Mouse (Mus musculus) hindbrain, postnatal 0 days (tissue): ENCODE measurements around the gene Map4. TPM values are rescaled to one million over a fixed set of nuclear protein-coding genes. Genes with fewer than 3 reads are reported as not detected.

Experiments
- ATAC-seq: fragments of 200-750 bp; cut with Nextera tagmentation; 2 replicates; pipeline ENCODE4 v1.8.0; 2017; ENCODE audit warnings: mild to moderate bottlenecking, moderate TSS enrichment, moderate library complexity
- DNase-seq: peaks from one replicate; pipeline ENCODE4 v3.0.0-alpha.2; 2015; ENCODE audit warnings: low spot score
- H3K27ac ChIP-seq: fragments of 300-500 bp; sonication (generic); 2 replicates; pipeline ENCODE4 v1.5.1; 2014; ENCODE audit warnings: mild to moderate bottlenecking
- H3K27me3 ChIP-seq: fragments of 300-500 bp; sonication (generic); 2 replicates; pipeline ENCODE4 v1.6.1; 2014; ENCODE audit warnings: low read length, mixed read lengths; ENCODE audit not compliant: insufficient read depth
- H3K36me3 ChIP-seq: fragments of 300-500 bp; sonication (generic); 2 replicates; pipeline ENCODE4 v1.6.1; 2014; ENCODE audit warnings: low read length, mixed read lengths; ENCODE audit not compliant: insufficient read depth
- H3K4me1 ChIP-seq: fragments of 300-500 bp; sonication (generic); 2 replicates; pipeline ENCODE4 v1.6.1; 2014; ENCODE audit warnings: antibody characterized with exemption, low read length, mixed read lengths; ENCODE audit not compliant: insufficient read depth
- H3K4me2 ChIP-seq: fragments of 300-500 bp; sonication (generic); 2 replicates; pipeline ENCODE4 v1.6.1; 2014; ENCODE audit warnings: low read depth, mild to moderate bottlenecking, low read length, moderate library complexity, mixed read lengths
- H3K4me3 ChIP-seq: fragments of 300-500 bp; sonication (generic); 2 replicates; pipeline ENCODE4 v1.5.1; 2014; ENCODE audit warnings: low read length
- H3K9ac ChIP-seq: fragments of 300-500 bp; sonication (generic); replicated peaks from 2 replicates; pipeline ENCODE4 v1.6.1; 2014; ENCODE audit warnings: mild to moderate bottlenecking, low read length, moderate library complexity, mixed read lengths
- H3K9me3 ChIP-seq: fragments of 300-500 bp; sonication (generic); 2 replicates; pipeline ENCODE4 v1.6.1; 2016; ENCODE audit warnings: low read length, mixed read lengths
- CTCF ChIP-seq: IDR thresholded peaks from 2 replicates; pipeline ENCODE4 v1.5.1; 2016; ENCODE audit warnings: antibody characterized with exemption, control low read depth, low read depth
- WGBS: fragments of 180-500 bp; shearing (Covaris S2); extraction: QIAGEN DNeasy Blood & Tissue Kit; methylation state at CpG from one replicate; pipeline ENCODE4 v1.1.7; 2014; 5-methylcytosine and 5-hydroxymethylcytosine counted together
- polyA plus RNA-seq: library from polyadenylated mRNA; unstranded; fragments of >200 nt; fragmentation: Nextera tagmentation; extraction: Ambion mirVana; gene quantifications from 2 replicates; pipeline ENCODE4 v1.2.1, GENCODE M21; 2015
- total RNA-seq: library from RNA; depleted of rRNA; stranded (reverse); fragments of >200 nt; gene quantifications from 2 replicates; pipeline ENCODE4 v1.2.3, GENCODE M21; 2014

Gene Map4
- total and polyA plus RNA-seq, 2 experiments from 2014 or later, result 207 to 254 TPM

- H3K9me3 ChIP-seq, result no peaks in the 10 kb centered on the region
- WGBS, result 97% methylated on average over 1 of the region's 1 CpGs
- H3K4me1 ChIP-seq, result 0 out of 2 replicates have a peak, but pooled peaks cover 3% of the 10 kb centered on the region
- H3K36me3 ChIP-seq, result no peaks in the 10 kb centered on the region
- no peak for TF ChIP-seq CTCF
- H3K27me3 ChIP-seq, result no peaks in the 10 kb centered on the region
- H3K9ac ChIP-seq, result no peak overlapping the region
- DNase-seq (no peak), ATAC-seq (no peak)
- H3K27ac ChIP-seq, result no peak overlapping the region
- H3K4me2 ChIP-seq, result no peak overlapping the region
- H3K4me3 ChIP-seq, result no peak overlapping the region
Measured at GRCm38 (mm10) chr9:110021463-110021862, 90.2 kb downstream of the Map4 start.

- ATAC-seq (no peak), DNase-seq (no peak)
- Histone ChIP-seq H3K4me3 (no peak overlapping the region), H3K4me1 (0 out of 2 replicates have a peak, but pooled peaks cover 3% of the 10 kb centered on the region), H3K9ac (no peak overlapping the region), H3K27ac (no peak overlapping the region), H3K27me3 (no peaks in the 10 kb centered on the region), H3K9me3 (no peaks in the 10 kb centered on the region), H3K4me2 (no peak overlapping the region), H3K36me3 (no peaks in the 10 kb centered on the region)
- TF ChIP-seq CTCF, result no peak
- 97% methylated on average over 2 of the region's 2 CpGs for WGBS
Measured at GRCm38 (mm10) chr9:110022151-110022550, 90.9 kb downstream of the Map4 start.

- ATAC-seq (no peak), DNase-seq (no peak)
- TF ChIP-seq CTCF, result no peak
- no peak overlapping the region for H3K9ac ChIP-seq
- H3K4me2 ChIP-seq, result no peak overlapping the region
- H3K9me3 ChIP-seq, result no peaks in the 10 kb centered on the region
- H3K36me3 ChIP-seq, result peaks cover 28% of the 10 kb centered on the region
- WGBS, result 77% methylated on average over 4 of the region's 4 CpGs
- H3K4me3 ChIP-seq, result no peak overlapping the region
- H3K27me3 ChIP-seq, result no peaks in the 10 kb centered on the region
- H3K27ac ChIP-seq, result no peak overlapping the region
- no peaks in the 10 kb centered on the region for H3K4me1 ChIP-seq
Measured at GRCm38 (mm10) chr9:110035091-110035490, 103.8 kb downstream of the Map4 start.

DNA sequence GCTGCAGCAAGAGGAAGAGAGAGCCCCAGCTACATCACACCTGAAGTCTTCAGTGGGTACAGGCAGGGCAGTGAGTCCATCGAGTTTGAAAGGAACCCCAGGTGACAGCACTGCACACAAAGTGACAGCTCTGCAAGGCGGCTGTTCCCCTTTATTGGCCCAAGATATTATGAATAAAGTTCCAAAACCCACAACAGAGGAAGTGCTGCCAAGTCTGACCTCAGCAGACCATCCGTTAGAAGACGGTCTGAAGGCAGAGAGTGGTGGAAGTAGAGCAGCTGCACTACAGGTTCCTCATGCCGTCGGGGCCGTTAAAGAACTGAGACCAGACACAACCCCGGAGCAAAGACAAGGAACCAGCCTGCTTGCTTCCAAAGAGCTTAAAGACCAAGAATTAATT is 106.6 kb downstream of the Map4 start:
- Histone ChIP-seq H3K27me3 (no peaks in the 10 kb centered on the region), H3K27ac (no peak overlapping the region), H3K9ac (no peak overlapping the region), H3K4me3 (no peak overlapping the region), H3K4me1 (no peaks in the 10 kb centered on the region), H3K36me3 (peaks cover 28% of the 10 kb centered on the region), H3K9me3 (no peaks in the 10 kb centered on the region), H3K4me2 (no peak overlapping the region)
- DNase-seq, result no peak
- WGBS, result 79% methylated on average over 8 of the region's 8 CpGs
- ATAC-seq, result no peak
- TF ChIP-seq CTCF, result no peak

GRCm38 (mm10) chr9:110038485-110038884 is 107.2 kb downstream of the Map4 start:
- no peaks in the 10 kb centered on the region for H3K4me1 ChIP-seq
- DNase-seq (no peak), ATAC-seq (no peak)
- 95% methylated on average over 2 of the region's 2 CpGs for WGBS
- no peak overlapping the region for H3K27ac ChIP-seq
- TF ChIP-seq CTCF, result no peak
- no peaks in the 10 kb centered on the region for H3K9me3 ChIP-seq
- no peaks in the 10 kb centered on the region for H3K27me3 ChIP-seq
- no peak overlapping the region for H3K4me3 ChIP-seq
- no peak overlapping the region for H3K9ac ChIP-seq
- H3K4me2 ChIP-seq, result no peak overlapping the region
- H3K36me3 ChIP-seq, result peaks cover 28% of the 10 kb centered on the region

- no peaks in the 10 kb centered on the region for H3K36me3 ChIP-seq
- H3K9ac ChIP-seq, result no peak overlapping the region
- TF ChIP-seq CTCF, result no peak
- H3K9me3 ChIP-seq, result no peaks in the 10 kb centered on the region
- DNase-seq, result no peak
- no peak overlapping the region for H3K27ac ChIP-seq
- no peaks in the 10 kb centered on the region for H3K4me1 ChIP-seq
- no peak for ATAC-seq
- H3K4me2 ChIP-seq, result no peak overlapping the region
- H3K27me3 ChIP-seq, result no peaks in the 10 kb centered on the region
- 88% methylated on average over 4 of the region's 4 CpGs for WGBS
- no peak overlapping the region for H3K4me3 ChIP-seq
Measured at GRCm38 (mm10) chr9:110044373-110044772, 113.1 kb downstream of the Map4 start.

DNA sequence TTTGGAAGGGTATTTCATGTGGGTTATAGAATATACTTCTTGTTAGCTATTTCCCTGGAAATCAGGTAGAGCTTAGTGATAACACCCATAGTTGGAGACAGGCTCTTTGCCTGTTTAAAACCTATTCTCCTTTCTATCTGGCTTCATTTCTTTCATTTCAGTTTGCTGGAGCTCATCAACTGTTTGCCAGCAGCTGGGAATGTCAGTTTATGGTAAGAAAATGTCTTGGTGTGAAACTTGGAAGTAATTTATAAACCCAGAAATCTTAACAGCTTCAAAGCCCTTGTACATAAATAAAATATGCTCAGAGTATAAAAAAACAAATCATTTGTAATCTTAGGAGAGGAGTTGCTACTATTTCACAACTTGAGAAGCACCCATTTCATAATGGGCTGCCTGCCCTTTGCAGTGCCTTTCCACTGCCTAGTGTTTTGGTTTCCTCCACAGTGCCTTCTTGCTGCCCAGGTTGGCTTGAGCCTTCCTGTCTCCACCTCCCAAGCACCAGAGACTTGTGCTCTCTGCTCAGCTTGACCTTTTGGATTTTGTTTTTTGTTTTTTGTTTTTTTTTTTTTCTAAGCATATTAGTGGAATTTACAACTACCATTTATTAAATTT is 114.6 kb downstream of the Map4 start:
- H3K9me3 ChIP-seq, result no peaks in the 10 kb centered on the region
- H3K27me3 ChIP-seq, result no peaks in the 10 kb centered on the region
- no peak overlapping the region for H3K27ac ChIP-seq
- H3K36me3 ChIP-seq, result no peaks in the 10 kb centered on the region
- DNase-seq (no peak), ATAC-seq (no peak)
- TF ChIP-seq CTCF, result no peak
- no peak overlapping the region for H3K4me3 ChIP-seq
- H3K9ac ChIP-seq, result no peak overlapping the region
- H3K4me1 ChIP-seq, result no peaks in the 10 kb centered on the region
- no peak overlapping the region for H3K4me2 ChIP-seq
